Mouse (Mus musculus): ENCODE results near the gene Olfr97. TPM values are rescaled to one million over a fixed set of nuclear protein-coding genes. Genes with fewer than 3 reads are reported as not detected.

Gene Olfr97
- polyA plus RNA-seq, 1 experiment from 2014 or later, result not detected

GRCm38 (mm10) chr17:37193032-37193431 lies 44.1 kb downstream of the Olfr97 start:
- Histone ChIP-seq H3K4me1 (peaks cover 9% of the 10 kb centered on the region; the same call in 1 of the 2 replicates), H3K36me3 (no peaks in the 10 kb centered on the region), H3K4me3 (replicated peaks) (no peak overlapping the region), H3K27ac (no peak overlapping the region), H3K9me3 (no peaks in the 10 kb centered on the region), H3K9ac (no peak overlapping the region), H3K4me2 (no peak overlapping the region), H3K27me3 (replicated peaks) (peaks cover 21% of the 10 kb centered on the region)
- ATAC-seq (ENCODE audit: insufficient read depth, low FRiP score, low read depth), result no peak

- WGBS, result 39% methylated on average over 2 of the region's 2 CpGs
- Histone ChIP-seq H3K27me3 (replicated peaks) (no peaks in the 10 kb centered on the region), H3K4me2 (no peak overlapping the region), H3K9ac (no peak overlapping the region), H3K27ac (no peak overlapping the region), H3K9me3 (no peaks in the 10 kb centered on the region), H3K36me3 (no peaks in the 10 kb centered on the region), H3K4me3 (replicated peaks) (no peak overlapping the region), H3K4me1 (no peaks in the 10 kb centered on the region)
- ATAC-seq (ENCODE audit: insufficient read depth, low FRiP score, low read depth), result no peak
Measured at GRCm38 (mm10) chr17:37190711-37191110, 46.4 kb downstream of the Olfr97 start.

- H3K27ac ChIP-seq, result no peak overlapping the region
- no peaks in the 10 kb centered on the region for H3K36me3 ChIP-seq
- no peak overlapping the region for H3K9ac ChIP-seq
- no peaks in the 10 kb centered on the region for H3K9me3 ChIP-seq
- H3K27me3 ChIP-seq (replicated peaks), result no peaks in the 10 kb centered on the region
- no peaks in the 10 kb centered on the region for H3K4me1 ChIP-seq
- no peak for ATAC-seq (ENCODE audit: insufficient read depth, low FRiP score, low read depth)
- H3K4me2 ChIP-seq, result no peak overlapping the region
- H3K4me3 ChIP-seq (replicated peaks), result no peak overlapping the region
- WGBS, result 33% methylated on average over 6 of the region's 6 CpGs
Measured at GRCm38 (mm10) chr17:37185474-37185873, 51.7 kb downstream of the Olfr97 start.

Other genes with a start within 250 kb of the Olfr97 start
- gene H2-M5, start 247.8 kb downstream of the Olfr97 start, polyA plus RNA-seq (2015; fragmentation: Nextera tagmentation; extraction: Ambion mirVana), result 0.27 and 0.37 TPM in 2 replicates
- 60.0 and 63.7 TPM in 2 replicates for gene Zfp57, start 236.2 kb downstream of the Olfr97 start, polyA plus RNA-seq (2015; fragmentation: Nextera tagmentation; extraction: Ambion mirVana)
- gene Mog, start 213.9 kb downstream of the Olfr97 start, polyA plus RNA-seq (2015; fragmentation: Nextera tagmentation; extraction: Ambion mirVana), result 0.10 and 0.13 TPM in 2 replicates
- 8.6 and 11.2 TPM in 2 replicates for gene Gabbr1, start 191.4 kb downstream of the Olfr97 start, polyA plus RNA-seq (2015; fragmentation: Nextera tagmentation; extraction: Ambion mirVana)
- not detected in 2 replicates for gene Olfr90, start 148.8 kb downstream of the Olfr97 start, polyA plus RNA-seq (2015; fragmentation: Nextera tagmentation; extraction: Ambion mirVana)
- gene Olfr91, start 139.1 kb downstream of the Olfr97 start, polyA plus RNA-seq (2015; fragmentation: Nextera tagmentation; extraction: Ambion mirVana), result not detected in 2 replicates
- gene Olfr92, start 117.2 kb downstream of the Olfr97 start, polyA plus RNA-seq (2015; fragmentation: Nextera tagmentation; extraction: Ambion mirVana), result not detected in 2 replicates
- not detected in 2 replicates for gene Olfr93, start 75.8 kb downstream of the Olfr97 start, polyA plus RNA-seq (2015; fragmentation: Nextera tagmentation; extraction: Ambion mirVana)
- not detected in 2 replicates for gene Ubd, start 43.4 kb downstream of the Olfr97 start, polyA plus RNA-seq (2015; fragmentation: Nextera tagmentation; extraction: Ambion mirVana)
- not detected in 2 replicates for gene Olfr94, start 36.3 kb downstream of the Olfr97 start, polyA plus RNA-seq (2015; fragmentation: Nextera tagmentation; extraction: Ambion mirVana)
- not detected in 2 replicates for gene Olfr95, start 24.2 kb downstream of the Olfr97 start, polyA plus RNA-seq (2015; fragmentation: Nextera tagmentation; extraction: Ambion mirVana)
- not detected in 2 replicates for gene Olfr96, start 17.2 kb downstream of the Olfr97 start, polyA plus RNA-seq (2015; fragmentation: Nextera tagmentation; extraction: Ambion mirVana)
- gene Olfr98, start 26.4 kb upstream of the Olfr97 start, polyA plus RNA-seq (2015; fragmentation: Nextera tagmentation; extraction: Ambion mirVana), result not detected in 2 replicates
- 4.2 and 4.9 TPM in 2 replicates for gene H2-M3, start 32.9 kb upstream of the Olfr97 start, polyA plus RNA-seq (2015; fragmentation: Nextera tagmentation; extraction: Ambion mirVana)
- not detected in 2 replicates for gene Olfr99, start 46.1 kb upstream of the Olfr97 start, polyA plus RNA-seq (2015; fragmentation: Nextera tagmentation; extraction: Ambion mirVana)
- gene Olfr101, start 67.0 kb upstream of the Olfr97 start, polyA plus RNA-seq (2015; fragmentation: Nextera tagmentation; extraction: Ambion mirVana), result not detected in 2 replicates
- gene Olfr102, start 79.7 kb upstream of the Olfr97 start, polyA plus RNA-seq (2015; fragmentation: Nextera tagmentation; extraction: Ambion mirVana), result not detected in 2 replicates
- not detected in 2 replicates for gene Olfr103, start 102.4 kb upstream of the Olfr97 start, polyA plus RNA-seq (2015; fragmentation: Nextera tagmentation; extraction: Ambion mirVana)
- gene Olfr104-ps, start 122.3 kb upstream of the Olfr97 start, polyA plus RNA-seq (2015; fragmentation: Nextera tagmentation; extraction: Ambion mirVana), result not detected in 2 replicates
- gene Olfr105-ps, start 141.7 kb upstream of the Olfr97 start, polyA plus RNA-seq (2015; fragmentation: Nextera tagmentation; extraction: Ambion mirVana), result not detected in 2 replicates
- gene Olfr106-ps, start 153.1 kb upstream of the Olfr97 start, polyA plus RNA-seq (2015; fragmentation: Nextera tagmentation; extraction: Ambion mirVana), result not detected in 2 replicates
- not detected in 2 replicates for gene Olfr107, start 161.9 kb upstream of the Olfr97 start, polyA plus RNA-seq (2015; fragmentation: Nextera tagmentation; extraction: Ambion mirVana)
- gene Olfr108, start 208.2 kb upstream of the Olfr97 start, polyA plus RNA-seq (2015; fragmentation: Nextera tagmentation; extraction: Ambion mirVana), result not detected in 2 replicates
- gene Olfr109, start 221.6 kb upstream of the Olfr97 start, polyA plus RNA-seq (2015; fragmentation: Nextera tagmentation; extraction: Ambion mirVana), result not detected in 2 replicates
- gene H2-M2, start 246.2 kb upstream of the Olfr97 start, polyA plus RNA-seq (2015; fragmentation: Nextera tagmentation; extraction: Ambion mirVana), result not detected in 2 replicates